Mouse (Mus musculus): ENCODE results near the gene 1810046K07Rik.

1810046K07Rik gene

GRCm38 (mm10) chr9:51303980-51304379, 24.7 kb downstream of the 1810046K07Rik start:
- no peak for DNase-seq (ENCODE audit: low spot score)

GRCm38 (mm10) chr9:51293541-51293940, 35.2 kb downstream of the 1810046K07Rik start:
- DNase-seq (ENCODE audit: low spot score) = no peak

GRCm38 (mm10) chr9:51292674-51293073, 36.0 kb downstream of the 1810046K07Rik start:
- peak; percentile 80 for DNase-seq (ENCODE audit: low spot score)

GRCm38 (mm10) chr9:51290980-51291379, 37.7 kb downstream of the 1810046K07Rik start:
- DNase-seq (ENCODE audit: low spot score) = no peak

GRCm38 (mm10) chr9:51286079-51286478, 42.6 kb downstream of the 1810046K07Rik start:
- peak; percentile 36 for DNase-seq (ENCODE audit: low spot score)

- DNase-seq (ENCODE audit: low spot score) = peak; percentile 85
Observed at GRCm38 (mm10) chr9:51278500-51279381, 50.0 kb downstream of the 1810046K07Rik start, which contains the start of gene Colca2. Gene Colca2, minus strand, starts transcription at chr9:51278569.

GRCm38 (mm10) chr9:51277834-51278498, 50.8 kb downstream of the 1810046K07Rik start:
- DNase-seq (ENCODE audit: low spot score) = no peak

GRCm38 (mm10) chr9:51274678-51275077, 54.0 kb downstream of the 1810046K07Rik start:
- peak; percentile 35 for DNase-seq (ENCODE audit: low spot score)

- DNase-seq (ENCODE audit: low spot score) = no peak
Observed at GRCm38 (mm10) chr9:51273581-51274154, 55.0 kb downstream of the 1810046K07Rik start.

GRCm38 (mm10) chr9:51272102-51272501, 56.6 kb downstream of the 1810046K07Rik start:
- DNase-seq (ENCODE audit: low spot score) = no peak

GRCm38 (mm10) chr9:51271073-51271472, 57.6 kb downstream of the 1810046K07Rik start:
- no peak for DNase-seq (ENCODE audit: low spot score)

- no peak for DNase-seq (ENCODE audit: low spot score)
Observed at GRCm38 (mm10) chr9:51268852-51269251, 59.9 kb downstream of the 1810046K07Rik start.

GRCm38 (mm10) chr9:51258426-51258825, 70.3 kb downstream of the 1810046K07Rik start:
- no peak for DNase-seq (ENCODE audit: low spot score)

GRCm38 (mm10) chr9:51256780-51257502, 71.8 kb downstream of the 1810046K07Rik start:
- peak; percentile 79 for DNase-seq (ENCODE audit: low spot score)
